Mouse (Mus musculus) midbrain, embryonic 14.5 days (tissue): ENCODE measurements around the gene Pde4dip. TPM values are rescaled to one million over a fixed set of nuclear protein-coding genes. Genes with fewer than 3 reads are reported as not detected.

ENCODE experiments used
- ATAC-seq: fragments of 200-750 bp; cut with Nextera tagmentation; 2 replicates; pipeline ENCODE4 v1.8.0; 2017; ENCODE audit warnings: moderate number of reproducible peaks, moderate library complexity; ENCODE audit not compliant: low FRiP score, low TSS enrichment
- DNase-seq: peaks from one replicate; pipeline ENCODE4 v3.0.0-alpha.2; 2015
- H3K27ac ChIP-seq: fragments of 300-500 bp; sonication (generic); replicated peaks from 2 replicates; pipeline ENCODE4 v1.5.1; 2014; ENCODE audit warnings: mild to moderate bottlenecking, low read depth, low read length, moderate library complexity
- H3K27me3 ChIP-seq: fragments of 300-500 bp; sonication (generic); 2 replicates; pipeline ENCODE4 v1.6.1; 2014; ENCODE audit warnings: low read length, control low read depth, mixed read lengths; ENCODE audit not compliant: control insufficient read depth, insufficient read depth
- H3K36me3 ChIP-seq: fragments of 300-500 bp; sonication (generic); 2 replicates; pipeline ENCODE4 v1.6.1; 2014; ENCODE audit warnings: low read length, control low read depth; ENCODE audit not compliant: control insufficient read depth, insufficient read depth
- H3K4me1 ChIP-seq: fragments of 300-500 bp; sonication (generic); 2 replicates; pipeline ENCODE4 v1.6.1; 2014; ENCODE audit warnings: mild to moderate bottlenecking, antibody characterized with exemption, low read length, control low read depth; ENCODE audit not compliant: control insufficient read depth, insufficient read depth
- H3K4me2 ChIP-seq: fragments of 300-500 bp; sonication (generic); 2 replicates; pipeline ENCODE4 v1.6.1; 2014; ENCODE audit warnings: mild to moderate bottlenecking, low read length, moderate library complexity
- H3K4me3 ChIP-seq: fragments of 300-500 bp; sonication (generic); replicated peaks from 2 replicates; pipeline ENCODE4 v1.5.1; 2014; ENCODE audit warnings: low read depth, low read length
- H3K9ac ChIP-seq: fragments of 300-500 bp; sonication (generic); replicated peaks from 2 replicates; pipeline ENCODE4 v1.6.1; 2014; ENCODE audit warnings: mild to moderate bottlenecking, low read length, moderate library complexity
- H3K9me3 ChIP-seq: fragments of 300-500 bp; sonication (generic); 2 replicates; pipeline ENCODE4 v1.6.1; 2016; ENCODE audit warnings: low read length, control low read depth, mixed read lengths; ENCODE audit not compliant: control insufficient read depth
- WGBS: fragments of 180-500 bp; shearing (Covaris S2); extraction: QIAGEN DNeasy Blood & Tissue Kit; methylation state at CpG from one replicate; pipeline ENCODE4 v1.1.7; 2014; 5-methylcytosine and 5-hydroxymethylcytosine counted together
- polyA plus RNA-seq: library from polyadenylated mRNA; unstranded; fragments of >200 nt; fragmentation: Nextera tagmentation; extraction: Ambion mirVana; gene quantifications from 2 replicates; pipeline ENCODE4 v1.2.1, GENCODE M21; 2014

The Pde4dip gene
- polyA plus RNA-seq, 1 experiment from 2014 or later = 76.3 TPM

DNA sequence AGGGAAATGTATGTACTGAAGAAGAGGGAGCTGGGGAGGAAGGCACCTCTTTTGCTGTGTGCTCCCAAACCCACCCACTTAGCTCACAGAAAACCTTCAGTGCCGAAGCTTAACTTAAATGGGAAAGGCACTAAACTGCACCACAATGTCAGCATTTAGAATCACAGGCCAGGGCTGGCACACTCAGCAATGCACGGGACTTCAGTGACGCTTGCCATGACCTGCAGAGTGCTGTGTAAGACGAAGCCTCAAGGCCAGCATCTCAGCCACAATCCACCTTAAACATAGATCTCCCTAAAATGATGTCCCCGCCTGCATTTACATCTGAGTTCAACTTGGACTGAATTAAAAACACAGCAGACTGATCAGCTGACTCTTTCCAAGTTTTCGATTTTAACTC is 91.1 kb downstream of the Pde4dip start:
- Histone ChIP-seq H3K27ac (no peak overlapping the region), H3K27me3 (no peaks in the 10 kb centered on the region), H3K36me3 (no peaks in the 10 kb centered on the region), H3K9me3 (no peaks in the 10 kb centered on the region), H3K4me2 (no peak overlapping the region), H3K9ac (no peak overlapping the region), H3K4me3 (no peak overlapping the region), H3K4me1 (no peaks in the 10 kb centered on the region)
- DNase-seq (no peak), ATAC-seq (no peak)
- WGBS = 84% methylated on average over 6 of the region's 6 CpGs

DNA sequence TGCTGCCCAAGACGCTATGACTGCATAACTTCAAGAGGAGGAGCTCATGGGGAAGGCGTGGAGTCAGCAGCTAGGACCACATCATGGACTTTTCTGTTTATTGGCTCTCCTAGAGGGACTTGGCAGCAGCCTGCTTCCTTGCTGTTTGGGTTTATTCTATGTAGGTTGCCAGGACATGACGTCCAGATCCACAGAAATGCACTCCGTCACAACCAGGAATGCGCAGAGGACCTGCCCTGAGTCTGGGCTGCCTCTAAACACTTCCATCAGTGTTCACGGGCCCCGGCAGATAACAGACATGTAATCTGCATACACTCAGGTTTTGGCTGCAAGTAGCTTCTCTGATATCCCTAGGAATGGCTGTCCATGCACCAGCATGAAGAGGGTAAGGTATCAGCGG is 94.5 kb downstream of the Pde4dip start:
- no peaks in the 10 kb centered on the region for H3K9me3 ChIP-seq
- H3K27ac ChIP-seq = no peak overlapping the region
- no peak overlapping the region for H3K4me2 ChIP-seq
- no peak overlapping the region for H3K9ac ChIP-seq
- ATAC-seq (no peak), DNase-seq (no peak)
- H3K36me3 ChIP-seq = no peaks in the 10 kb centered on the region
- WGBS = 81% methylated on average over 8 of the region's 8 CpGs
- H3K4me3 ChIP-seq = no peak overlapping the region
- no peaks in the 10 kb centered on the region for H3K4me1 ChIP-seq
- no peaks in the 10 kb centered on the region for H3K27me3 ChIP-seq

DNA sequence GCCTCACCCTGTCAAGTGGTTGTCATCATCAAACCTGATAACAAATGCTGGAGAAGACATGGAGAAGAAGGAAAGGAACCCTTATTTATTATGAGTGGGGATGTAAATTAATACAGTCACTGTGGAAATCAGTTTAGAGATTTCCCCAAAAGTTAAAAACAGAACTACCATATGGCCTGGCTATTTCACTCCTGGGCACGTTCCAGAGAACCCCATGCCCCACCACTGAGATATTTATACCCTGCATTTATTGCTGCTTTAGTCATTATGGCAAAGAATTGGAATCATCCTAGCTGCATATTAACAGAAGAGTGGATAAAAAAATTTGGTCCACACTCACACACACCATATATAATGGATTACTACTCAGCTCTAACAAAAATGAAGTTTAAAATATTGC is 98.4 kb downstream of the Pde4dip start:
- 90% methylated on average over 1 of the region's 1 CpGs for WGBS
- no peak overlapping the region for H3K4me3 ChIP-seq
- H3K27me3 ChIP-seq = no peaks in the 10 kb centered on the region
- DNase-seq = no peak
- no peaks in the 10 kb centered on the region for H3K4me1 ChIP-seq
- no peak overlapping the region for H3K27ac ChIP-seq
- no peak for ATAC-seq
- no peaks in the 10 kb centered on the region for H3K36me3 ChIP-seq
- no peak overlapping the region for H3K4me2 ChIP-seq
- no peak overlapping the region for H3K9ac ChIP-seq
- no peaks in the 10 kb centered on the region for H3K9me3 ChIP-seq

DNA sequence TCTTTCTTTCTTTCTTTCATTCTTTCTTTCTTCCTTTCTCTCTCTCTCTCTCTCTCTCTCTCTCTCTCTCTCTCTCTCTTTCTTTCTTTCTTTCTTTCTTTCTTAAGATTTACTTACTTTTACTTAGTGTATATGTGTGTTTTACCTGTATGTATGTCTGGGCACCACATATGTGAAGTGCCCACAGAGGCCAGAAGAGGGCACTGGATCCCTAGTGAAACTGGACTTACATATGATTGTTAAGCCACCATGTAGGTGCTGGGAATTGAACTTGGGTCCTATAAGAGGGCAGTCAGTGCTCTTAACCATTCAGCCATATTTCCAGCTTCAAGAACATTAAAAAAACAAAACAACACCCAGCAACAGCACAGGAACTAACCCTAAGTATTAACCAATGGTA is 99.2 kb downstream of the Pde4dip start:
- Histone ChIP-seq H3K9ac (no peak overlapping the region), H3K4me2 (no peak overlapping the region), H3K4me3 (no peak overlapping the region), H3K36me3 (no peaks in the 10 kb centered on the region), H3K27me3 (no peaks in the 10 kb centered on the region), H3K9me3 (no peaks in the 10 kb centered on the region), H3K4me1 (no peaks in the 10 kb centered on the region), H3K27ac (no peak overlapping the region)
- no peak for ATAC-seq
- no peak for DNase-seq

DNA sequence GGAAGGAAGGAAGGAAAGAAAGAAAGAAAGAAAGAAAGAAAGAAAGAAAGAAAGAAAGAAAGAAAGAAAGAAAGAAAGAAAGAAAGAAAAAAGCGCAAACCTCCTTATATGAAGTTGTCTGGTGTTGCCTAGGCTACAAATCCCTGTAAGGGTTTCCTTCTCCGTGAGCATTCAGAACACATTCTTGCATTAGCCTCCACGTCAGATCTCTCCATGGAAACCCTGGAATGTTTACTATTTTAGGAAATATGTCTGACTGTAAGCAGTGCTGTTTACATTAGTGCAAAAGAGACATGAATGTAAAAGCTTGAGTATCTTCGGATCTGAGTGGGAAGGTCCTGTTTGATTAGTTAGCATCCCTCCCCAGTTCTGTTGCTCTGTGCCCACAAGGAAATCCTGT is 112.3 kb downstream of the Pde4dip start:
- Histone ChIP-seq H3K9ac (0 out of 2 replicates have a peak overlapping the region, but pooled peaks have one; percentile 17), H3K27ac (no peak overlapping the region), H3K9me3 (no peaks in the 10 kb centered on the region), H3K4me2 (no peak overlapping the region), H3K27me3 (no peaks in the 10 kb centered on the region), H3K4me1 (no peaks in the 10 kb centered on the region), H3K36me3 (no peaks in the 10 kb centered on the region), H3K4me3 (no peak overlapping the region)
- DNase-seq (peak; percentile 68), ATAC-seq (no peak)
- 23% methylated on average over 4 of the region's 4 CpGs for WGBS

DNA sequence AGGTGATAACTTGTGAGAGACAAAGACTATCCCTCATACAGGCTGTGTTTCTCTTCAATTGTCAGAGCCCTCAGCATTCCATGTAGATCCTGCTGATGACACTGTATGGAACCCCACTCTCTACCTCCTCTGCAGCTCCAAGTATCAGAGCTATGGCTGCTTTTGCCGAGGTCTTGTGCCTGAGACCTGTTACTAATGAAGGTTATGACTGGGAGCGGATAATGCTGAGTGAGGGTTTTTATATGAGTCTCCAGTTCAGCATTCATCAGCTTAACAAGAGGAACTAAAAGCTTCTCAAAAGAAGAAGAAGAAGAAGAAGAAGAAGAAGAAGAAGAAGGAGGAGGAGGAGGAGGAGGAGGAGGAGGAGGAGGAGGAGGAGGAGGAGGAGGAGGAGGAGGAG is 112.8 kb downstream of the Pde4dip start:
- H3K9me3 ChIP-seq = no peaks in the 10 kb centered on the region
- H3K4me2 ChIP-seq = no peak overlapping the region
- DNase-seq = no peak
- H3K9ac ChIP-seq = no peak overlapping the region
- WGBS = 47% methylated on average over 2 of the region's 2 CpGs
- no peaks in the 10 kb centered on the region for H3K36me3 ChIP-seq
- no peak for ATAC-seq
- no peak overlapping the region for H3K27ac ChIP-seq
- H3K4me1 ChIP-seq = no peaks in the 10 kb centered on the region
- no peak overlapping the region for H3K4me3 ChIP-seq
- H3K27me3 ChIP-seq = no peaks in the 10 kb centered on the region

DNA sequence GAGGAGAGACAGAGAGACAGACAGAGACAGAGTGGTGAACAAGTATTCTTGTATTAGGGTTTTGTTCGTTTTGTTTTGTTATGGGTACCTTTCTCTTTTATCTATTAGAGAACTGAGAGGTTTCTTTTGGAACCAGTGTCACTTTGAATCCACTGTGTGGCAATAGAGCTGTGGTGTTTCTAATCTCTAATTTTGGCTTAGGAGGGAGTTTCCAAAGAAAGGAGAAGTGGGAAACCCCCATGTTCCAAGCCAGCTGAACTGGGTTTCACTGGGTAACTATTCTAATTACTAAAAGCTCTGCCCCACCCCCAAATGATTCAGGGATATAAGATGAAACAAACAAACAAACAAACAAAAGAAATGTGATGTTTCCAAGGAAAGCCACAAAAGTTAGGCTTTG is 113.6 kb downstream of the Pde4dip start:
- H3K4me3 ChIP-seq = no peak overlapping the region
- WGBS = 72% methylated on average over 1 of the region's 1 CpGs

DNA sequence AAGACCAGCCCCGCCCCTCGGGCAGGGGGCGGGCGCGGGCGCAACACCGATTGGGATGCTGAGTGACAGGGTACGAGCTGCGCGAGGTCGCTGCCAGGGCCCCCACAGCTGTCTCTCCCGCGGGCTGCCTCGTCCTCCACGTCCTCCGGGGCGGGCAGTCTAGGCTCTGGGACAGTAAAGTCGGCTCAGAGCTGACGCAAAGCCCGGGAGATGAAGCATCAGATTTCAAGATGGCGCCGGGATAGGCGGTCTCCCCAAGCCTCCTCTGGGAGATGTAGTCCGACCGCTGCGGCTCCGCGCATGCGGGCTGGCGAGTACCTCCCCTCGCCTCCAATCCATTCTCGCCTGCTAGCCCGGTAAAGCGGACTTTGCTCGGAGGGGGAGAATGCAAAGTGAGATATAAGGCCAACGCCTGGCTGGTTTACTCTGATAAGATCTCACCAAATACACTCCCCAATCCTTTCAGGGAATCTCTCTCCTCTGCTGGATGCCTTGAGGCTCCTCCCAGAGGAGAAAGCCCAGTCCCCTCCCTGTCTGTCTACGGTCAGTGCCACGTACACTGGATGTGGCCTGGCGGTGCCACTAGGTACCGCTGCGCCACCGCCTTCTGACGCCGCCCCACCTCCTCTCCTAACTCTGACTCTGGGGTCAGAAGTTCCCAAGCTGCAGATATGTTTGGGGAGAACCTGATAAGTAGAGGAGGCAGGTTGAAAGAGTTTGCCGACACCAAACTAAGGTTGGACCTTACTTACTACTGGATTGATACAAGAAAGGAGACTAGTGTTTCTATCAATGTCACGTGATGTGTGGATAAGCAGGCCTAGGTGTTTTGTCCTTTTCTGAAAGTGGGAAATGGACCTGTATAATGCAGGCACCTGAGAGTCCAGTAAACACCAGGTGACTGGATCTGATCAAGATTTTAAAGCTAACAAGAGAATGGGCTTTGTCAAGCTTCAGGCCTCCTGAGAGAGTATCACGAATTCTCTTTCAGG is 120.4 kb downstream of the Pde4dip start:
- peak; percentile 96 for ATAC-seq
- peak overlapping the region; percentile 79 for H3K4me3 ChIP-seq
- H3K27me3 ChIP-seq = no peaks in the 10 kb centered on the region
- peak overlapping the region; percentile 80 for H3K9ac ChIP-seq
- H3K27ac ChIP-seq = peak overlapping the region; percentile 98
- H3K36me3 ChIP-seq = no peaks in the 10 kb centered on the region
- DNase-seq = peak; percentile 97
- H3K4me1 ChIP-seq = peaks cover 36% of the 10 kb centered on the region
- WGBS = 3% methylated on average over 47 of the region's 47 CpGs
- no peaks in the 10 kb centered on the region for H3K9me3 ChIP-seq
- peak overlapping the region; percentile 86 for H3K4me2 ChIP-seq

More for the DNA sequence above, 113.6 kb downstream of the Pde4dip start:
- Histone ChIP-seq H3K9ac (no peak overlapping the region), H3K4me2 (no peak overlapping the region), H3K27me3 (no peaks in the 10 kb centered on the region), H3K9me3 (no peaks in the 10 kb centered on the region), H3K4me1 (no peaks in the 10 kb centered on the region), H3K27ac (no peak overlapping the region), H3K36me3 (no peaks in the 10 kb centered on the region)
- DNase-seq = no peak
- no peak for ATAC-seq
